16 mouse cellular contexts compared by ENCODE assay signal in the genomic region with DNA sequence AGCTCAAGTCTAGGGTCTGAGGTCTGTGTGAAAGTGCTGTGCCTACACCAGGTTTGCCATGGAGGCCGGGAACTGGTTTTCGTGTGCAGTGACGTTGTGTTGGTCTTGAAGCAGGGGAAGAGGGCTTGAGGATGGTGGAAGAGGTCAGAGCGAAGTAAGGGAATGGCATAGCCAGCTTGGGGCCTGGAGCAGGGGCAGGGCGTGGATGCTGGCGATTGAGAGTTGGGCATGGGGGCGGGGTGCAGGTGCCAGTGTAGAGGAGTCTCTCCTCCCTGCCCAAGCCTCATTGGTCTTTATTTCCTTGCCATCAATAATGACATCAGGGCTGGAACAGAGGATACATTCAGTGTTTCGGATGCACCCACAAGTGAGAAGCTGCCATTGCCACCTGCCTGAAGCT.
"Had no signal": no experiment of that assay in that cellular context is flagged by ENCODE, and none has a peak within 500 bp of the region (broad histone marks: within the 10 kb centered on the region; RNA-seq: fewer than 3 reads in every experiment).

No protein-coding gene starts in this region.

- H3K27me3 ChIP-seq: kidney, embryonic 15.5 days; limb, embryonic 13.5 days; midbrain, embryonic 12.5 days; neural tube, embryonic 12.5 days had no signal

- H3K36me3 ChIP-seq: kidney, embryonic 15.5 days; limb, embryonic 13.5 days; midbrain, embryonic 12.5 days; neural tube, embryonic 12.5 days had no signal

- H3K9ac ChIP-seq: kidney, embryonic 15.5 days; limb, embryonic 13.5 days; liver, embryonic 14.5 days; midbrain, embryonic 12.5 days; neural tube, embryonic 12.5 days had no signal

- H3K4me2 ChIP-seq: kidney, embryonic 15.5 days; limb, embryonic 13.5 days; midbrain, embryonic 12.5 days; neural tube, embryonic 12.5 days had no signal

- H3K27ac ChIP-seq: kidney, embryonic 15.5 days; limb, embryonic 13.5 days; liver, embryonic 14.5 days; midbrain, embryonic 12.5 days; neural tube, embryonic 12.5 days had no signal

- H3K9me3 ChIP-seq: kidney, embryonic 15.5 days; limb, embryonic 13.5 days; midbrain, embryonic 12.5 days; neural tube, embryonic 12.5 days had no signal

- DNase-seq: kidney, adult 2 months; kidney, postnatal 14 days; layer of hippocampus, adult 9-11 months; layer of hippocampus, postnatal 36 days; left cerebral cortex, postnatal 4 days; lung, adult 18-20 months; retina, postnatal 1 day; right cerebral cortex, postnatal 4 days; spleen, adult 18-20 months; thymus, postnatal 4 days had no signal

- H3K4me3 ChIP-seq: kidney, embryonic 15.5 days; limb, embryonic 13.5 days; midbrain, embryonic 12.5 days; myocyte; neural tube, embryonic 12.5 days had no signal
